Mouse (Mus musculus): ENCODE data around the gene Ctse. TPM values are rescaled to one million over a fixed set of nuclear protein-coding genes. Genes with fewer than 3 reads are reported as not detected.

Ctse gene
- polyA plus RNA-seq (2016; fragmentation: Nextera tagmentation; extraction: Ambion mirVana) = 0.13 and 0.15 TPM in 2 replicates

GRCm38 (mm10) chr1:131637791-131638540, at the start of gene Ctse:
TSS of gene Ctse (plus strand) at chr1:131638306.
- Histone ChIP-seq H3K27ac (no peak within 1 kb of the TSS), H3K4me1 (replicated peaks) (no peaks in the 10 kb centered on the region), H3K4me3 (replicated peaks) (no peak within 1 kb of the TSS), H3K36me3 (no peaks in the 10 kb centered on the region), H3K9ac (replicated peaks) (no peak within 1 kb of the TSS), H3K4me2 (no peak within 1 kb of the TSS), H3K9me3 (no peaks in the 10 kb centered on the region), H3K27me3 (no peaks in the 10 kb centered on the region)
- no peak for ATAC-seq (ENCODE audit: insufficient number of reproducible peaks, insufficient read depth, low FRiP score, low TSS enrichment, low read depth)
- WGBS = 77% methylated on average over 9 of the region's 9 CpGs

DNA sequence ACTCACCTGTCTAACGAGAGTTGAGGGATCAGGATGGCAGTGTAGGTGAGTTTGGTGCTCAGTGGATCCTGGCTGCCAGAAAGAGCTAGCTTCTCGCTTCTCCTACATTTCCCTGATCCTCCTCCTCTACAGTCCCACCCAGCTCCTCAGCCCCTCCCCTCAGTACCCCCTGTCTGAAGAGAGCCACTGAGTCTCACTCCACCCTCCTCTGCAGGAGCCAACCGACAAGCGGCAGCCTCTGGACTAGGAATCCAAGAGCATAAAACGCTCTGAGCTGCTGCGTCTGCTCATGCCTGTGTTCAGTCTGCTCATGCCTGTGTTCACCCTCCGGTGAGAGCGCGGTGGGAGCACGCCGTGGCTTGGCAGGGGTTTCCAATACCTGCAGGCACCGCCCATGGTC, 39.2 kb upstream of the Ctse start, which contains the start of gene Avpr1b:
Gene Avpr1b, plus strand, starts transcription at position 335 of the 400 bp plus-strand sequence.
- H3K9ac ChIP-seq (replicated peaks) = no peak within 1 kb of the TSS
- peaks cover 24% of the 10 kb centered on the region for H3K27me3 ChIP-seq
- H3K36me3 ChIP-seq = no peaks in the 10 kb centered on the region
- no peaks in the 10 kb centered on the region for H3K9me3 ChIP-seq
- WGBS = 30% methylated on average over 12 of the region's 12 CpGs
- peaks cover 4% of the 10 kb centered on the region; the same call in 1 of the 2 replicates for H3K4me1 ChIP-seq (replicated peaks)
- 0 out of 2 replicates have a peak within 1 kb of the TSS, but pooled peaks have one; percentile 3 for H3K4me3 ChIP-seq (replicated peaks)
- peak within 1 kb of the TSS; percentile 37 for H3K4me2 ChIP-seq
- no peak within 1 kb of the TSS for H3K27ac ChIP-seq
- peak; percentile 52; the same call in 1 of the 2 replicates for ATAC-seq (ENCODE audit: insufficient number of reproducible peaks, insufficient read depth, low FRiP score, low TSS enrichment, low read depth)

DNA sequence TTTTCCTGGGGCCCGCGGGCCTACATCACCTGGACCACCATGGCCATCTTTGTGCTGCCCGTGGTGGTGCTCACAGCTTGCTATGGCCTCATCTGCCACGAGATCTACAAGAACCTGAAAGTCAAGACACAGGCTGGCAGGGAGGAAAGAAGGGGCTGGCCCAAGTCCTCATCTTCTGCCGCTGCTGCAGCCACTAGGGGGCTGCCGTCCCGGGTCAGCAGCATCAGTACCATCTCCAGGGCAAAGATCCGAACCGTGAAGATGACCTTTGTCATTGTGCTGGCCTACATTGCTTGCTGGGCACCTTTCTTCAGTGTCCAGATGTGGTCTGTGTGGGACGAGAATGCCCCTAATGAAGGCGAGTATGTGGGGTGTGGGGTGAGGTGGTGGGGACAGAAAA, 37.8 kb upstream of the Ctse start:
- H3K36me3 ChIP-seq = no peaks in the 10 kb centered on the region
- no peak for ATAC-seq (ENCODE audit: insufficient number of reproducible peaks, insufficient read depth, low FRiP score, low TSS enrichment, low read depth)
- H3K27ac ChIP-seq = no peak overlapping the region
- H3K4me2 ChIP-seq = no peak overlapping the region
- H3K4me1 ChIP-seq (replicated peaks) = peaks cover 4% of the 10 kb centered on the region; the same call in 1 of the 2 replicates
- 39% methylated on average over 11 of the region's 11 CpGs for WGBS
- no peak overlapping the region for H3K4me3 ChIP-seq (replicated peaks)
- peaks cover 24% of the 10 kb centered on the region for H3K27me3 ChIP-seq
- H3K9ac ChIP-seq (replicated peaks) = no peak overlapping the region
- no peaks in the 10 kb centered on the region for H3K9me3 ChIP-seq

DNA sequence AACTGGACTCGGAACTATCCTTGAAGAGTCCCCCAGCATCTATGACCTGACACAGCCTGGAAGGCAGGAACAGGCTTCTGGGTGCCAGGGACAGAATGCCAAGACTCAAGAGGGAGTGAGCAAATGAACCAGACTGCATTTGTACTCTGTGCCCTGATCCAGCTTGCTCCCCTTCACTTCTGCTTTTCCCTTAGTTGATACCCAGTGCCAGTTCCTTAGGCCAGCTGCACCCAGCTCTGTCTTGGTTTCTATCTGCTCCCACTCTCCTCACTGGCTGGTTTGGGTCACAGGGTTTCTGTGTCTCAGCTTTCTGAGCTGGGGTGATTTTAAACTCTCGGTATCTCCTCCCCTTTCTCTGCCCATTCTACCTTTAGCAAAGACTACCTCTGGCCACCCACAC, 31.4 kb upstream of the Ctse start:
- WGBS = 82% methylated on average over 2 of the region's 2 CpGs

DNA sequence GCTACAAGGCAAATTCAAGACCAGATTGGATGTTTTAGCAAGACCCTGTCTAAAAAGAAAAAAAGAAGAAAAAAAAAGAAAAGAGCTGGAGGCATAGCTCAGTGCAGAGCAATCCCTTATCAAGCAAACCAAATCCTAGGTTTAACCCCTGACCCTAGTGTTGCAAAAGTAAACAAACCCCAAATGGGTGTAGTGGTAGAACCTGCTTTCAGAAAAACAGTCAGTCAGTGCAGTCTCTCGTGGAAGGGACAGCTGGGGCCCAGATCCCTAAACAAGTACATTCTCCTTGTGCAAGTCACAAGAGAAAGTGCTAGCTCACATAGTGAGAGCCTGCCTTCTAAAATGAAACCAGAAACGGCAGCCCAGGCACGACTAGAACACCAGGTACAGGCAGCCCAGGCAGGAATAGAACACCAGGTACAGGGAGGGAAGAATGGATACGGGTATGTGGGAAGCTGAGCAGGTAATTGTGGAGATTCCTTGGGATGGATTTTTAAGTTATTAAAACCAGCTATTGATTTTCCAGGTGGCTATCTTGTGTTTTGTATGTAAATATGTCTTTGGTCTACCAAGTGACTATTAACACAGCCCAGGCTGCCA, 25.4 kb upstream of the Ctse start:
- Histone ChIP-seq H3K9me3 (no peaks in the 10 kb centered on the region), H3K27ac (no peak overlapping the region), H3K4me2 (no peak overlapping the region), H3K27me3 (no peaks in the 10 kb centered on the region), H3K4me3 (replicated peaks) (no peak overlapping the region), H3K9ac (replicated peaks) (no peak overlapping the region), H3K4me1 (replicated peaks) (no peaks in the 10 kb centered on the region), H3K36me3 (no peaks in the 10 kb centered on the region)
- WGBS = 41% methylated on average over 4 of the region's 4 CpGs
- no peak for ATAC-seq (ENCODE audit: insufficient number of reproducible peaks, insufficient read depth, low FRiP score, low TSS enrichment, low read depth)

More for the DNA sequence above, 31.4 kb upstream of the Ctse start:
- no peak for ATAC-seq (ENCODE audit: insufficient number of reproducible peaks, insufficient read depth, low FRiP score, low TSS enrichment, low read depth)
- Histone ChIP-seq H3K4me1 (replicated peaks) (no peaks in the 10 kb centered on the region), H3K27ac (no peak overlapping the region), H3K36me3 (no peaks in the 10 kb centered on the region), H3K9ac (replicated peaks) (no peak overlapping the region), H3K4me2 (no peak overlapping the region), H3K27me3 (no peaks in the 10 kb centered on the region), H3K4me3 (replicated peaks) (no peak overlapping the region), H3K9me3 (no peaks in the 10 kb centered on the region)

- H3K9me3 ChIP-seq = no peaks in the 10 kb centered on the region
- H3K36me3 ChIP-seq = no peaks in the 10 kb centered on the region
- no peaks in the 10 kb centered on the region for H3K4me1 ChIP-seq (replicated peaks)
- peak; percentile 42; the same call in 1 of the 2 replicates for ATAC-seq (ENCODE audit: insufficient number of reproducible peaks, insufficient read depth, low FRiP score, low TSS enrichment, low read depth)
- WGBS = 85% methylated on average over 16 of the region's 16 CpGs
- H3K27me3 ChIP-seq = no peaks in the 10 kb centered on the region
- H3K4me3 ChIP-seq (replicated peaks) = no peak overlapping the region
- no peak overlapping the region for H3K27ac ChIP-seq
- no peak overlapping the region for H3K4me2 ChIP-seq
- no peak overlapping the region for H3K9ac ChIP-seq (replicated peaks)
These were observed 24.6 kb upstream of the Ctse start for GRCm38 (mm10) chr1:131613361-131614133.

DNA sequence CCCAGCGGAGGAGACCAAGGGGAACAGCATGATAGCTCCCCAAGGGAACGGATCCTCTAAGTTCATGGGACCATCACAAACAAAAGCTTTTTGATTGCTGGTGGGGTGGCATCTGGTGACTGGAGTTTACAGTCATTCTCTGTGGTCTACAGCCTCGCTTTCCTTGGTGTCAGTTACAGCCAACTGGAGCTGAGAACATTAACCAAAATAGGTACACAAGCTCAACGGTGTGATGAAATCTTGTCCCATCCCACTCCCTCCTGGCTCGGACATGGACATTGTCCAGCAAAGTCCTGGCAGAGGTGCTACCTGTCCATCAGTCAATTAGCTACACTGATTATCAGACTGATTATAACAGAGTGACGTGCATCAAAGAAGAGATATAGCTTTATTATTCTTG, 23.5 kb upstream of the Ctse start:
- Histone ChIP-seq H3K4me3 (replicated peaks) (no peak overlapping the region), H3K9ac (replicated peaks) (no peak overlapping the region), H3K4me2 (no peak overlapping the region), H3K27me3 (no peaks in the 10 kb centered on the region), H3K9me3 (no peaks in the 10 kb centered on the region), H3K36me3 (no peaks in the 10 kb centered on the region), H3K27ac (no peak overlapping the region), H3K4me1 (replicated peaks) (no peaks in the 10 kb centered on the region)
- WGBS = 83% methylated on average over 6 of the region's 6 CpGs
- ATAC-seq (ENCODE audit: insufficient number of reproducible peaks, insufficient read depth, low FRiP score, low TSS enrichment, low read depth) = no peak

DNA sequence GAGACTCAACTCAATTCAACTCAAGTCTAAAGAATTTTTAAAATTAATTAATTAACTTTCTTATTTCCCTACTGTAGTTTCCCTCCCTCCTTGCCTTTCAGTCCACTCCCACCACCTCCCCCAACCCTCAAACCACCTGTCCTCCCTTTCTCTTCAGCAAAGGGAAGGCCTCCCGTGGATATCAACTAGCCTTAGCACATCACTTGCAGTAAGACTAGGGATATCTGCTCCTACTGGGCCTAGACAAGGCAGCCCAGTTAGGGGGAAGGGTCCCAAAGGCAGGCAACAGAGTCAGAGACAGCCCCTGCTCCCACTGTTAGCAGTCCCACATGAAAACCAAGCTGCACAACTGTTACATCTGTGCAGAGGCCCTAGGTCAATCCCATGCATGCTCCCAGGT, 22.0 kb upstream of the Ctse start:
- Histone ChIP-seq H3K36me3 (no peaks in the 10 kb centered on the region), H3K9me3 (no peaks in the 10 kb centered on the region), H3K27me3 (no peaks in the 10 kb centered on the region), H3K27ac (no peak overlapping the region), H3K9ac (replicated peaks) (no peak overlapping the region), H3K4me1 (replicated peaks) (no peaks in the 10 kb centered on the region), H3K4me3 (replicated peaks) (no peak overlapping the region), H3K4me2 (no peak overlapping the region)
- no peak for ATAC-seq (ENCODE audit: insufficient number of reproducible peaks, insufficient read depth, low FRiP score, low TSS enrichment, low read depth)
- 64% methylated on average over 1 of the region's 1 CpGs for WGBS

GRCm38 (mm10) chr1:131616546-131617220, 21.4 kb upstream of the Ctse start:
- 63% methylated on average over 5 of the region's 5 CpGs for WGBS
- Histone ChIP-seq H3K36me3 (no peaks in the 10 kb centered on the region), H3K27me3 (no peaks in the 10 kb centered on the region), H3K9ac (replicated peaks) (no peak overlapping the region), H3K4me2 (no peak overlapping the region), H3K9me3 (no peaks in the 10 kb centered on the region), H3K4me3 (replicated peaks) (no peak overlapping the region), H3K27ac (no peak overlapping the region), H3K4me1 (replicated peaks) (no peaks in the 10 kb centered on the region)
- no peak for ATAC-seq (ENCODE audit: insufficient number of reproducible peaks, insufficient read depth, low FRiP score, low TSS enrichment, low read depth)

- no peaks in the 10 kb centered on the region for H3K27me3 ChIP-seq
- H3K36me3 ChIP-seq = no peaks in the 10 kb centered on the region
- no peak for ATAC-seq (ENCODE audit: insufficient number of reproducible peaks, insufficient read depth, low FRiP score, low TSS enrichment, low read depth)
- no peak overlapping the region for H3K4me2 ChIP-seq
- no peak overlapping the region for H3K9ac ChIP-seq (replicated peaks)
- 82% methylated on average over 1 of the region's 1 CpGs for WGBS
- no peaks in the 10 kb centered on the region for H3K9me3 ChIP-seq
- H3K4me3 ChIP-seq (replicated peaks) = no peak overlapping the region
- H3K4me1 ChIP-seq (replicated peaks) = no peaks in the 10 kb centered on the region
- H3K27ac ChIP-seq = no peak overlapping the region
These were observed 19.5 kb upstream of the Ctse start for GRCm38 (mm10) chr1:131618576-131618975.

GRCm38 (mm10) chr1:131619348-131619747, 18.8 kb upstream of the Ctse start:
- ATAC-seq (ENCODE audit: insufficient number of reproducible peaks, insufficient read depth, low FRiP score, low TSS enrichment, low read depth) = no peak
- Histone ChIP-seq H3K9me3 (no peaks in the 10 kb centered on the region), H3K36me3 (no peaks in the 10 kb centered on the region), H3K27me3 (no peaks in the 10 kb centered on the region), H3K4me2 (no peak overlapping the region), H3K4me1 (replicated peaks) (no peaks in the 10 kb centered on the region), H3K4me3 (replicated peaks) (no peak overlapping the region), H3K27ac (no peak overlapping the region), H3K9ac (replicated peaks) (no peak overlapping the region)
- 86% methylated on average over 7 of the region's 7 CpGs for WGBS

Measured in limb, embryonic 12.5 days (tissue).